17 mouse cellular contexts compared by ENCODE assay signal in genomic region chr5:51452033-51452432, GRCm38 (mm10).
DNase-seq lines count a peak whose midpoint lies in the region; ATAC-seq lines count a peak whose summit lies in the region.
"Had no signal": no experiment of that assay in that cellular context is flagged by ENCODE, and none has a peak within 500 bp of the region (broad histone marks: within the 10 kb centered on the region; RNA-seq: fewer than 3 reads in every experiment).

No protein-coding gene starts in this region.

- H3K27me3 ChIP-seq in heart, embryonic 12.5 days (replicated peaks): no peaks in the 10 kb centered on the region
- no peaks in the 10 kb centered on the region for H3K27me3 ChIP-seq in kidney, embryonic 16.5 days (ENCODE audit: insufficient read depth, low read length)
- H3K27me3 ChIP-seq: embryonic facial prominence, embryonic 12.5 days had no signal

- no peak overlapping the region for H3K27ac ChIP-seq in heart, embryonic 12.5 days (ENCODE audit: poor library complexity, severe bottlenecking)
- H3K27ac ChIP-seq in kidney, embryonic 16.5 days (ENCODE audit: low read length): peak overlapping the region; percentile 66
- H3K27ac ChIP-seq: embryonic facial prominence, embryonic 12.5 days; stomach, postnatal 0 days had no signal

- H3K9ac ChIP-seq in heart, embryonic 12.5 days: no peak overlapping the region
- H3K9ac ChIP-seq in kidney, embryonic 16.5 days (replicated peaks; ENCODE audit: low read length): no peak overlapping the region
- H3K9ac ChIP-seq: embryonic facial prominence, embryonic 12.5 days had no signal

- no peaks in the 10 kb centered on the region for H3K9me3 ChIP-seq in heart, embryonic 12.5 days (replicated peaks)
- no peaks in the 10 kb centered on the region for H3K9me3 ChIP-seq in kidney, embryonic 16.5 days (ENCODE audit: low read length)
- H3K9me3 ChIP-seq: embryonic facial prominence, embryonic 12.5 days had no signal

- WGBS in heart, embryonic 12.5 days: 58% methylated on average over 3 of the region's 3 CpGs
- 61% methylated on average over 3 of the region's 3 CpGs for WGBS in kidney, embryonic 16.5 days

- no peak overlapping the region for H3K4me3 ChIP-seq in heart, embryonic 12.5 days
- no peak overlapping the region for H3K4me3 ChIP-seq in kidney, embryonic 16.5 days (ENCODE audit: low read length)
- H3K4me3 ChIP-seq: embryonic facial prominence, embryonic 12.5 days had no signal

- H3K4me1 ChIP-seq in heart, embryonic 12.5 days (replicated peaks): peaks cover 14% of the 10 kb centered on the region
- peaks cover 3% of the 10 kb centered on the region; the same call in 1 of the 2 replicates for H3K4me1 ChIP-seq in kidney, embryonic 16.5 days (ENCODE audit: insufficient read depth, low read length)
- H3K4me1 ChIP-seq: embryonic facial prominence, embryonic 12.5 days had no signal

- peak; percentile 88 for DNase-seq in heart, adult 11 months
- peak; percentile 59 for DNase-seq in Muller cell, postnatal 12 days (ENCODE audit: inconsistent ontology term)
- DNase-seq in forelimb bud, embryonic 11.5 days (ENCODE audit: low read depth, low spot score): peak; percentile 46
- DNase-seq in thymus, postnatal 14 days: no peak
- no peak for DNase-seq in spleen, postnatal 4 days (ENCODE audit: low spot score in 2 of 2)
- no peak for DNase-seq in layer of hippocampus, postnatal 25 days (ENCODE audit: extremely low spot score in 1 of 2, low spot score in 1 of 2)
- DNase-seq: adrenal gland, postnatal 10 days; cerebellum, adult 11 months; gastrocnemius, postnatal 25 days; liver; lung, postnatal 14 days had no signal

- ATAC-seq in heart, embryonic 12.5 days (ENCODE audit: insufficient number of reproducible peaks, low FRiP score): no peak
- no peak for ATAC-seq in kidney, embryonic 16.5 days (ENCODE audit: low FRiP score, low TSS enrichment)
- ATAC-seq: forebrain, embryonic 16.5 days; inflammation-experienced regulatory T-cells, adult 6 months had no signal

- no peak overlapping the region for H3K4me2 ChIP-seq in heart, embryonic 12.5 days
- no peak overlapping the region for H3K4me2 ChIP-seq in kidney, embryonic 16.5 days (replicated peaks; ENCODE audit: low read depth, low read length)
- H3K4me2 ChIP-seq: embryonic facial prominence, embryonic 12.5 days had no signal

- peaks cover 1% of the 10 kb centered on the region; the same call in 1 of the 2 replicates for H3K36me3 ChIP-seq in heart, embryonic 12.5 days
- H3K36me3 ChIP-seq in kidney, embryonic 16.5 days (ENCODE audit: insufficient read depth, low read length): no peaks in the 10 kb centered on the region
- H3K36me3 ChIP-seq: embryonic facial prominence, embryonic 12.5 days had no signal

Comparison
In these comparisons a context has a peak if more than half of its experiments do, and no peak if none do; other contexts are left out.
1. DNase-seq: peak in heart, adult 11 months (single experiment), Muller cell, postnatal 12 days (single experiment) and forelimb bud, embryonic 11.5 days (single experiment); none in thymus, postnatal 14 days (single experiment), spleen, postnatal 4 days (0 of 2) and layer of hippocampus, postnatal 25 days (0 of 2).